Mouse (Mus musculus) kidney, embryonic 15.5 days (tissue): ENCODE measurements around the gene Tfb2m. TPM values are rescaled to one million over a fixed set of nuclear protein-coding genes. Genes with fewer than 3 reads are reported as not detected.

Experiments
- ATAC-seq: fragments of 200-750 bp; cut with Nextera tagmentation; replicated peaks from 2 replicates; pipeline ENCODE4 v1.8.0; 2017; ENCODE audit warnings: moderate TSS enrichment; ENCODE audit not compliant: low FRiP score
- H3K27ac ChIP-seq: fragments of 300-500 bp; sonication (generic); 2 replicates; pipeline ENCODE4 v1.5.1; 2015; ENCODE audit warnings: mild to moderate bottlenecking, inconsistent platforms
- H3K27me3 ChIP-seq: fragments of 300-500 bp; sonication (generic); 2 replicates; pipeline ENCODE4 v1.6.1; 2015; ENCODE audit warnings: inconsistent platforms
- H3K36me3 ChIP-seq: fragments of 300-500 bp; sonication (generic); 2 replicates; pipeline ENCODE4 v1.6.1; 2015; ENCODE audit warnings: inconsistent platforms
- H3K4me1 ChIP-seq: fragments of 300-500 bp; sonication (generic); 2 replicates; pipeline ENCODE4 v1.6.1; 2015; ENCODE audit warnings: inconsistent platforms
- H3K4me2 ChIP-seq: fragments of 300-500 bp; sonication (generic); 2 replicates; pipeline ENCODE4 v1.6.1; 2015; ENCODE audit warnings: moderate library complexity, mild to moderate bottlenecking, inconsistent platforms
- H3K4me3 ChIP-seq: fragments of 300-500 bp; sonication (generic); replicated peaks from 2 replicates; pipeline ENCODE4 v1.5.1; 2015; ENCODE audit warnings: mild to moderate bottlenecking, inconsistent platforms
- H3K9ac ChIP-seq: fragments of 300-500 bp; sonication (generic); 2 replicates; pipeline ENCODE4 v1.6.1; 2015; ENCODE audit warnings: mild to moderate bottlenecking, inconsistent platforms
- H3K9me3 ChIP-seq: fragments of 300-500 bp; sonication (generic); replicated peaks from 2 replicates; pipeline ENCODE4 v1.6.1; 2016; ENCODE audit warnings: inconsistent platforms
- WGBS: fragments of 180-500 bp; shearing (Covaris S2); methylation state at CpG from one replicate; pipeline ENCODE4 v1.1.7; 2015; ENCODE audit warnings: mixed read lengths; 5-methylcytosine and 5-hydroxymethylcytosine counted together
- polyA plus RNA-seq: library from polyadenylated mRNA; unstranded; fragments of >200 nt; fragmentation: Nextera tagmentation; extraction: Ambion mirVana; gene quantifications from 2 replicates; pipeline ENCODE4 v1.2.1, GENCODE M21; 2015

Tfb2m gene
- polyA plus RNA-seq, 1 experiment from 2014 or later: 29.2 TPM

DNA sequence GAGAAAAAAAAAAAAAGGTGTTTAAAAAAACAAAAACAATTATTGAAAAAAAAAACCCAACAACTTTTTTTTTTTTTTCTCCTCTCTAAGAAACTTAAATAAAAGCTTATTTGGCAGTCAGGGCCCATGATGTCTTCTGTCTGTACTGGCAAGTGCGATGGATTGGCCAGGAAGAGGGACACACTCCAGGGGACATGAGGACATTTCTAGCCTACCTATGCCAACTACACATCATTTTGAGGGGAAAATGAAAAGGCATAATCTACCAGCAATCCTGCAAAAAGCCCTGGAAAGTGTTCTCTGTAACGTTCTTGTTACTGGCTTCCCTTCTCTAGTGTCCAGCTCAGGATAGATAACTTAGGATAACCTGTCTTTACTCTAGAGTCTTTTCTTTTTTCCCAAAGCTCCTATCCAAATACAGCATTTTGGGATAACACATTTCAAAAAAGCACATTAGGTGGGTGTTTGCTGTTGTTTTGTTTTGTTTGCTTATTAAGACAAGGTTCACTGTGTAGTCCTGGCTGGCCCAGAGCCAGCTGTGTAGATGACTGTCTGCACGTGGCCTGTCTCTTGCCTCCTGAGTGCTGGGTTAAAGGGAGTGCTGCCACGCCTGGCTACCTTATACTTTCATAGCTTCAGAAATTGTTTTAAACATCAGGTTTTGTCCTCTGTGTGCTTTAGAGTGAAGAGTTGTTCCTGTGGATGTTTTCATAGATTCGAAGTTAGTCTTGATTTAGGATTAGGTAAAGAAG is 7.3 kb upstream of the Tfb2m start:
- Histone ChIP-seq H3K4me2 (no peak overlapping the region), H3K9ac (no peak overlapping the region), H3K9me3 (no peaks in the 10 kb centered on the region), H3K27ac (no peak overlapping the region), H3K4me1 (peaks cover 6% of the 10 kb centered on the region), H3K27me3 (no peaks in the 10 kb centered on the region), H3K4me3 (no peak overlapping the region), H3K36me3 (no peaks in the 10 kb centered on the region)
- ATAC-seq: no peak
- 61% methylated on average over 5 of the region's 5 CpGs for WGBS

DNA sequence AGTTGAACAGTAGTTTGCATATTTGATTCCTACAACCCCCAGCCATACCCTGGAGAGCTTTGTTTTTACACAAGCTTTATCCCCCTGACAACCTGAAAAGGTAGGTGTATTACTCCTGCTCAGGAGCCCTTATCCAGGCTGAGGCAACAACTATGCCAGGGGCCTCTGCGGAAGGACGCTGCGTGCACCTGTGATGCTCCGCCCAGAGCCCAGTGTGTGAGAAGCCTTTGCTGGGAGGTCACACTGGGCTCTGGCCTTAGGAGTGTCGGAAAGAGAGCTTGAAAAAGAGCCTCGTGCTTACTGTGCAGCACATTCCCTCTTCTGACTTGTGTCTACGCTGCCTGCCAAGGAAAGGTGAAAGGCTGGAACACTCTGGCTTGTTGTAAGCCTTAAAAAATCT is 6.7 kb upstream of the Tfb2m start:
- H3K4me2 ChIP-seq: no peak overlapping the region

DNA sequence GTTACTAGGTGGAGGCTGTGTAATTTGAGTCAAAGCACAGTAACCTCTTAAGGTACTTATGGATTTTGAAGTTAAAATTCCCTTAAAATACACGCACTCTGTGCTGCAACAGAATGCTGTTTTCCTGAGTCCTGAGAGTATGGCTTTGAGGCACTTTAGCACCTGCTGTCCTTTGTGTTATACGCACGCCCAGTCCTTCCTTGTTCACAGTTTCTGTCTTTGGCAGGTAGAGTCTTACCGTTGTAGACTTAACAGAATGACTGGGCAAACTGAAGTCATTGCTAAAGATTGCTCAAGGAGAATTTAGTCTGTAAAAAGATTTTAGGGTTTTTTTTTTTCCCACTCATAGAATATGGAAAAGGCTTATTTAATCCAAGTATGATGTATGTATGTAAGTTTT is 5.9 kb upstream of the Tfb2m start:
- peaks cover 20% of the 10 kb centered on the region for H3K4me1 ChIP-seq
- ATAC-seq: no peak
- H3K4me3 ChIP-seq: no peak overlapping the region
- no peak overlapping the region for H3K27ac ChIP-seq
- H3K9ac ChIP-seq: no peak overlapping the region
- H3K36me3 ChIP-seq: no peaks in the 10 kb centered on the region
- no peak overlapping the region for H3K4me2 ChIP-seq
- no peaks in the 10 kb centered on the region for H3K9me3 ChIP-seq
- WGBS: 93% methylated on average over 4 of the region's 4 CpGs
- H3K27me3 ChIP-seq: no peaks in the 10 kb centered on the region

More for the DNA sequence above, 6.7 kb upstream of the Tfb2m start:
- WGBS: 57% methylated on average over 7 of the region's 7 CpGs
- no peaks in the 10 kb centered on the region for H3K9me3 ChIP-seq
- H3K4me3 ChIP-seq: no peak overlapping the region
- peaks cover 12% of the 10 kb centered on the region for H3K4me1 ChIP-seq
- H3K27ac ChIP-seq: no peak overlapping the region
- H3K36me3 ChIP-seq: no peaks in the 10 kb centered on the region
- H3K9ac ChIP-seq: no peak overlapping the region
- no peak for ATAC-seq
- no peaks in the 10 kb centered on the region for H3K27me3 ChIP-seq

DNA sequence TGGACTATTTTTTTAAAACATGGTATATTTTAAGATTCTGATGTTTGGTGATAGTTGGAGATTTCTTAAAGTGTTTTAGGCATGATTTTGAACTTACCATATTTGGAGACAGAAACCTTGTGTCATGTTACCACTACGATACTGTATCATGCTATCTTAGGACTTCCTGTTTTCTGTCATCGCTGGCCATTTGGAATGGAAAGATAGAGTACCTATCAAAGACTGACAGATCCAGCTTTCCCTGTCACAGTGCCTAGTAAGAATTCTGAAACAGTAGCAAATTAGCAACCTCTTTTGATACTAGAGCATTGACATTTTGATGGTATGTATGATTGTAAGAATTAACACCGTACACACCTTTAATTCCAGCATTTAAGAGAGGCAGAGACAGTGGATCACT is 5.3 kb upstream of the Tfb2m start:
- WGBS: 88% methylated on average over 3 of the region's 3 CpGs
- Histone ChIP-seq H3K27ac (no peak overlapping the region), H3K4me3 (no peak overlapping the region), H3K36me3 (no peaks in the 10 kb centered on the region), H3K4me1 (peaks cover 20% of the 10 kb centered on the region), H3K4me2 (no peak overlapping the region), H3K9ac (no peak overlapping the region), H3K9me3 (no peaks in the 10 kb centered on the region), H3K27me3 (no peaks in the 10 kb centered on the region)
- no peak for ATAC-seq

DNA sequence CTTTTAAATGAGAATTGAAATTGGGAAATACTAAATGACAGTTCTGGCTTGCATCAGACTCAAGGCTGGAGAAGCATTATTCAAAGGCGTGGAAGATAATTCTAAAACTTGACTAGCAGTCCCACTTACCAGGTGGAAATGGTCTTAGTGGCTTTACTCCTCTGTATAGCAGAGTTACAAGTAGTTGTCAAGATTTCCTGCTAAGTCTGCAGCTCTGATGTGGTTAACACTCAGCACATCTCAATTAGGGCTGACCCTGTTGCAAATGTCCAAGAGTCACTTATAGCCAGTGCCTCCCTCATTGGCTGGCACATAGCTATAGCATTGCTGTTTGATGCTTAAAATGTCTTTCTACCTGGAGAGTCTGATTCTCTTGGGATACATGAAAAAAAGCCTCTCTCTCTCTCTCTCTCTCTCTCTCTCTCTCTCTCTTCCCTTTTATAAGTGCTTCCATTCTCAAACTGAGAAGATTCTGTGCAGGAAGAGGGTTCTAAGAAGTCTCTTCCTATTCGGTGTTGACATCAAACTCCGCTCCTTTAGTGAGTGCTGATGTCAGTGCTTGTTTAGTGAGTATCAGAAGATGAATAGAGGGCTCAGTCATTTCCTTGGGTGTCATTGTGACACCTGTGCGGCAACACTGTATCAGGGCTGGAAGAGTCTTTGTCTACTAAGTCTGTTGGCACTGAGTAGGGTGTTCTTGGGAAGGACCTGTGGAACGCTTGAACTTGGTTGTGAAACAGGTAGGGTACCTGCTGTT is 3.1 kb upstream of the Tfb2m start:
- peaks cover 33% of the 10 kb centered on the region for H3K4me1 ChIP-seq

DNA sequence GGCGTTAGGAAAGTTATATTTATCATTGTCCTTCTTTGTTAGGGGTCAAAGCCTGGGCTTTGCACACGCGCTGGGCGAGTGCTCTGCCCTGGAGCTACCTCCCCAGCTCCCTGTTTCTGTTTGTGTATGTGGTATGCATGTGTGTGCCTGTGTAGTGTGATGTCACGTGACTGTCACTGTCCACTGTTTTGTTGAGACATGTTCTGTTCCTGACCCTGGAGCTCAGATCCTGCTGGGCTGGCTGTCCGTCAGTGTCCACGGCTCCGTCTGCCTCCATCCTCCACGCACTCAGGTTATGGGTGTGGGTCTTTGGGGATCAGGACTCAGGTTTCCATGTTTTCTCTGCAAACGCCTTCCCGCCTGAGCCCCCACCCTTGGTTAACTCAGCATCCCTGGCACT is 2.2 kb upstream of the Tfb2m start:
- H3K4me3 ChIP-seq: peak overlapping the region; percentile 4; the same call in 1 of the 2 replicates
- 60% methylated on average over 11 of the region's 11 CpGs for WGBS
- no peak overlapping the region for H3K4me2 ChIP-seq
- peaks cover 28% of the 10 kb centered on the region for H3K4me1 ChIP-seq
- H3K9ac ChIP-seq: no peak overlapping the region
- ATAC-seq: no peak
- H3K9me3 ChIP-seq: no peaks in the 10 kb centered on the region
- peaks cover under 1% of the 10 kb centered on the region; the same call in 1 of the 2 replicates for H3K36me3 ChIP-seq
- no peak overlapping the region for H3K27ac ChIP-seq
- H3K27me3 ChIP-seq: no peaks in the 10 kb centered on the region

More for the DNA sequence above, 3.1 kb upstream of the Tfb2m start:
- Histone ChIP-seq H3K27ac (no peak overlapping the region), H3K4me2 (no peak overlapping the region), H3K9ac (no peak overlapping the region), H3K27me3 (no peaks in the 10 kb centered on the region), H3K9me3 (no peaks in the 10 kb centered on the region), H3K4me3 (no peak overlapping the region), H3K36me3 (no peaks in the 10 kb centered on the region; the same call in 1 of the 2 replicates)
- no peak for ATAC-seq
- WGBS: 93% methylated on average over 5 of the region's 5 CpGs

DNA sequence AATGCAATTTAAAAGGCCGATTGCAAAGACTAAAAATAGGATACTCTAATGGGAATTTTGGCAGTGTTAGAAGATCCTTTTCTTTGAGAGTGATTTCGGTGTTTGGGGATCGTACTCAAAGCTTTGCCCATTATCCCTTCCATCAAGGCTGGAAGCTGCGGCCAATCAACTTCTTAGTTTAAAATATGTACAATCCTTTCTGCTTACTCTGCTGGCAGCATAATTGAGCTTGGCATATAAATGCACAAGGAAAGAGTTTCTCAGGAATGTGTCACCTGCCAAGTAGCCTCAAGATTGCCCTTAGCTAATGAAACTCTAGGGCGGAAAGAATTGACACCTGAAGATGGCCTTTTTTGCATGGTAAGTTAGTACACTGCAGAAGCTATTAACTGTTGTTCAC is 1.1 kb upstream of the Tfb2m start:
- Histone ChIP-seq H3K27ac (no peak overlapping the region), H3K27me3 (no peaks in the 10 kb centered on the region), H3K4me3 (peak overlapping the region; percentile 86), H3K4me2 (peak overlapping the region; percentile 76), H3K36me3 (peaks cover 6% of the 10 kb centered on the region; the same call in 1 of the 2 replicates), H3K4me1 (peaks cover 28% of the 10 kb centered on the region), H3K9ac (peak overlapping the region; percentile 73), H3K9me3 (no peaks in the 10 kb centered on the region)
- no peak for ATAC-seq
- 11% methylated on average over 5 of the region's 5 CpGs for WGBS

DNA sequence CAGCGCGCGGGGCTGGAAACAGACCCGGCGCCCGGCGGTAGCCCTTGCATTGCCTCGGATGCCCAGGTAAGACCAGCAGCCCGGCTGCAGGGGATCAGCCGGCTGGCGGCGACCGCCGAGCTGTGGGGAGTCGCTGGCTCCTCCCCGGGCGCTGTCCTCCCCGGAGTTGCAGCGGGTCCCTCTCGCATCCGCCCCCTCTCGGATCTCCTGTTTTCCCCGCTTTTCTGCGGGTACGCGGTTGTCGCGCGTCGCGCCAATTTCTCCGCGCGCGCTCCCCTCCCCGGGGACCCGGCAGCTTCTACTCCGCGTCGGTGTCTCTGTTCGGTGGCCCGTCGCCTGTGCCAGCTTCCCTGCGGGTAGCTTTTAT is 467 bp upstream of the Tfb2m start:
- Histone ChIP-seq H3K4me1 (peaks cover 28% of the 10 kb centered on the region), H3K4me2 (peak overlapping the region; percentile 76), H3K27ac (peak overlapping the region; percentile 95), H3K36me3 (peaks cover 6% of the 10 kb centered on the region; the same call in 1 of the 2 replicates), H3K9me3 (no peaks in the 10 kb centered on the region), H3K27me3 (no peaks in the 10 kb centered on the region), H3K9ac (peak overlapping the region; percentile 73), H3K4me3 (peak overlapping the region; percentile 86)
- WGBS: under 1% methylated on average over 44 of the region's 44 CpGs
- peak; percentile 89 for ATAC-seq

DNA sequence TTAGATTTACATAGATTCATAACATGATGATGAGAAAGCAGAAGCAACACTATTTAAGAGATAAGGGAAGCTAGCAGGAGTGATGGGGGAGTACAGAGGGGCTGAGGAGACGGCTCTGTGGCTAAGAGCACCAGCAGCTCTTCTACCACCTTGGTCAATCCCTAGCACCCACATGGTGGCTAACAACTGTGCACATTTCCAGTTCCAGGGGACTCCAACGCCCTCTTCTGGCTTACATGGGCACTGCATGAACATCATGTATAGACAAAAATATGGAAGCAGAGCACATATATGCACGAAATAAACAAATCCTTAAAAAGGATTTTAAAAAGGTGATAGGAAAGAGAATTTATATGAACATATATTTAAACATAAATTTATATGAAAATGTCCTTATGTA is 4.6 kb downstream of the Tfb2m start:
- Histone ChIP-seq H3K4me2 (no peak overlapping the region), H3K9me3 (no peaks in the 10 kb centered on the region), H3K9ac (no peak overlapping the region), H3K4me1 (peaks cover 13% of the 10 kb centered on the region), H3K36me3 (peaks cover 39% of the 10 kb centered on the region), H3K27ac (no peak overlapping the region), H3K27me3 (no peaks in the 10 kb centered on the region), H3K4me3 (no peak overlapping the region)
- 63% methylated on average over 3 of the region's 3 CpGs for WGBS
- ATAC-seq: no peak

DNA sequence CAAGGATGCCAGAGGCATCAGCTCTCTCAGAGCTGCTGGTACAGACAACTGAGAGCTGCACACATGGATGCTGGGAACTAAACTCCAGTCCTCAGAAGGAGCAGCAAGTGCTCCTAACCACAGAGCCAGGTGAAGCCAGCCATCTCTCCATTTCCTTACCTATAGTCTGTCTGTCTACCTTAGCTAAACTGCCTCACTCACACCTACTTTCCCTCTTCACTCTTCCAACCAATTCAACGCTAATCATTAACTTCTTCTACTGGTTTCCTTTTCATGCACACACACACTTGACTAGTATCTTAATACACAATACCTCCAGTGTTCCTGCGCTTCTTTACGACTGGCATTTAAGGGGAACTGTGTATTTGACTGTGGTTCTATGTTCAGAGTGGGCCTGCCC is 6.2 kb downstream of the Tfb2m start:
- Histone ChIP-seq H3K36me3 (peaks cover 46% of the 10 kb centered on the region), H3K4me2 (no peak overlapping the region), H3K4me1 (peaks cover 7% of the 10 kb centered on the region), H3K27me3 (no peaks in the 10 kb centered on the region), H3K9me3 (no peaks in the 10 kb centered on the region), H3K27ac (no peak overlapping the region), H3K4me3 (no peak overlapping the region), H3K9ac (no peak overlapping the region)
- no peak for ATAC-seq
- 69% methylated on average over 3 of the region's 3 CpGs for WGBS

DNA sequence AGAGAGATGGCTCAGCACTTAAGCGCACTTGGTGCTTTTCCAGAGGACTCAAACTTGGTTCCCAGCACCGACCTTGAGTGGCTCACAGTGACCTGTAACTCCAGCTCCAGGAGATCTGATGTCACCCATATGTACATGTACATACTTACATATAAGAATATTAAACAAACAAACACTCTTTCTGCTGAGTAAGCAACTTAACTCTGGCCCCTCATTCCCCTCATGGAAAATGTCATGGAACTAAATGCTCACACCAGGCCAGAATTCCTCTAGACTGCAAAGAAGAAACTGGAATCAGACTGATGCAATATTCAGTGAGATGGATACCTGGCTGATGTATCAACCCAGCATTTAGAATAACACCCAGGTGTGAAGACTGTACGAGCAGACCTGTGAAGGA is 7.0 kb downstream of the Tfb2m start:
- no peak overlapping the region for H3K9ac ChIP-seq
- no peak overlapping the region for H3K4me3 ChIP-seq
- no peaks in the 10 kb centered on the region for H3K27me3 ChIP-seq
- no peak overlapping the region for H3K4me2 ChIP-seq
- H3K36me3 ChIP-seq: peaks cover 54% of the 10 kb centered on the region
- WGBS: 95% methylated on average over 3 of the region's 3 CpGs
- H3K4me1 ChIP-seq: no peaks in the 10 kb centered on the region
- no peak overlapping the region for H3K27ac ChIP-seq
- H3K9me3 ChIP-seq: no peaks in the 10 kb centered on the region
- ATAC-seq: no peak

DNA sequence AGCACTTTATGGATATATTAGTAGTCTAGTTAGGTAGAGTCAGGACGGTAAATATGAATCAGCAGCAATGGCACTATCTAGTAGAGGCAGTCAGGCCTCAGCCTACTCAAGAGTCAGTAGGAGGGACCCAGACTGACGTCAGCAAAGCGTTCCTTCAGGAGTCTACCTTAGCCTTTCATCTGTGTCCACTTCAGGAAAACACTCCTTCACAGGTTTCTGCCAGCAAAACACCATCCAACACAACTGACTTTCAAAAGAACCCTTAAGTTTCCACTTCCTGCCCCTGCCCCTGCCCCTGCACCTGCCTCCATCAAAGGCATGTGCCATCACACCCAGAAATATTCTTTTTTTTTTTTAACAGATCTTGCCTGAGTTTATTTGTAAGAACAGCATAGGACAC is 26.2 kb downstream of the Tfb2m start:
- no peak for ATAC-seq
- Histone ChIP-seq H3K27me3 (no peaks in the 10 kb centered on the region), H3K4me3 (no peak overlapping the region), H3K36me3 (no peaks in the 10 kb centered on the region), H3K4me2 (no peak overlapping the region), H3K9ac (no peak overlapping the region), H3K4me1 (peaks cover 9% of the 10 kb centered on the region; the same call in 1 of the 2 replicates), H3K9me3 (no peaks in the 10 kb centered on the region), H3K27ac (no peak overlapping the region)
- WGBS: 78% methylated on average over 3 of the region's 3 CpGs
